Mouse (Mus musculus) layer of hippocampus, postnatal 10 days (tissue): ENCODE results near the gene 4430402I18Rik. TPM values are rescaled to one million over a fixed set of nuclear protein-coding genes. Genes with fewer than 3 reads are reported as not detected.

Source experiments
- total RNA-seq, 2 experiments: library from RNA; stranded (reverse); gene quantifications; 2 replicates each; pipeline ENCODE4 v1.2.3; 2021

The 4430402I18Rik gene
- total RNA-seq, 2 experiments from 2014 or later, result 4.2 to 9.8 TPM

Other genes starting within 250 kb of the 4430402I18Rik start
- gene Slc1a1, start 132.8 kb downstream of the 4430402I18Rik start, total RNA-seq, result 100 to 1,000 TPM; 103 to 104 TPM
- 10 to 100 TPM; 31.0 to 36.5 TPM for gene Plpp6, start 3.8 kb downstream of the 4430402I18Rik start, total RNA-seq
- 10 to 100 TPM; 75.1 to 84.3 TPM for gene Cdc37l1, start 22.6 kb upstream of the 4430402I18Rik start, total RNA-seq
- gene Ak3, start 80.2 kb upstream of the 4430402I18Rik start, total RNA-seq, result 10 to 100 TPM; 40.4 to 46.4 TPM
- gene Rcl1, start 133.6 kb upstream of the 4430402I18Rik start, total RNA-seq, result 10 to 100 TPM; 17.8 to 20.7 TPM